ENCODE assay signal across 9 mouse cellular contexts in the genomic region with DNA sequence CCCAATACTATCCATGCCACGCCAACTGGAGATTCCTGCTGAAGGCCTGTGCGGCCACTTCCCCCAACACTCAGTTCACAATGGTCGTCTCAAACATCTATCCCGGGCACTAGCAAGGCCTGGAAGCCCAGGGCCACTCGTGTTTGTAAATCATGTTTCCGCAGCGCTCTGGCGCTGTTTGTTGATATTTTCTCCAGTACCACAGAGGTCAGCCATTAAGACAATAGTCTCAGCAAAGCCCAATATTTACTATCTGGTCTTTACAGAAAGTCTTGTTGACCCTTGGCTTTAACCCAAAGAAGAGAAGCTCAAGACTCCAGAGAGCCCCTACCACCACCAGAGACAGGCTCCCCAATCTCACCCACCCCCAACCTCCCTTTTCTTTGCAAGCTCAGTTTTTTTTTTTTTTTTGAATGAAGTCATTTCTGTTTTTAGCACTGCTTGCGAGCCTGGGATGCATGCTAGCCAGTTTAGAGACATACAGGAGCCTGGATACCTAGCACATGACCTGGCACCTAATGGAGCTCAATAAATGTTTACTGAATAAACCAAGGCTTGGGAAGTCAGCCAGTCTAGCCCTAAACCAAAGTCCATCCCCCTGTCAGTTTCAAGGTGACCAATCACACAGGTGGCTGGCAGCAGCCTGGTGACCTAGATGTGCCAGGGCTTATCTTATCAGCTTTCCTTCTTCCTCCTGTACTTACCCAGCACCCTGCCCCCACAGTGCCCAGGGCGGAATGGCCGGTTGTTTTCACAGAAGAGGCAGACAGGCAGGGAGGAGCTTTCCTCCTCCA. TPM values are rescaled to one million over a fixed set of nuclear protein-coding genes. Genes with fewer than 3 reads are reported as not detected.
DNase-seq lines count a peak whose midpoint lies in the region; ATAC-seq and TF ChIP-seq lines count a peak whose summit lies in the region.
"Had no signal": no experiment of that assay in that cellular context is flagged by ENCODE, and none has a peak within 500 bp of the region (broad histone marks: within the 10 kb centered on the region; RNA-seq: fewer than 3 reads in every experiment).

No protein-coding gene starts in this region.

- peak overlapping the region; percentile 25; the same call in 1 of the 2 replicates for H3K4me2 ChIP-seq in heart, postnatal 0 days (ENCODE audit: low read depth, low read length)
- H3K4me2 ChIP-seq: limb, embryonic 12.5 days had no signal

- TF ChIP-seq EP300 in heart, postnatal 0 days (IDR thresholded peaks at IDR 0.05; ENCODE audit: low read depth): peak; percentile 97

- TF ChIP-seq CTCF in cerebellum, adult 2 months (IDR thresholded peaks at IDR 0.05; ENCODE audit: borderline replicate concordance, insufficient read depth, low read depth, low read length): no peak
- TF ChIP-seq CTCF in heart, postnatal 0 days (IDR thresholded peaks at IDR 0.05; ENCODE audit: low read depth): no peak

- ATAC-seq in heart, postnatal 0 days (ENCODE audit: insufficient read depth, low read depth): peak; percentile 83

- H3K4me3 ChIP-seq in cerebellum, adult 2 months (replicated peaks; ENCODE audit: insufficient read depth, low read depth, low read length): no peak overlapping the region
- H3K4me3 ChIP-seq in heart, postnatal 0 days (ENCODE audit: low read depth, low read length): no peak overlapping the region
- H3K4me3 ChIP-seq: limb, embryonic 12.5 days had no signal

- H3K27me3 ChIP-seq in cerebellum, adult 2 months (ENCODE audit: control insufficient read depth, insufficient read depth, low read length): no peaks in the 10 kb centered on the region
- H3K27me3 ChIP-seq in heart, postnatal 0 days (ENCODE audit: control insufficient read depth, insufficient read depth, low read length): no peaks in the 10 kb centered on the region
- H3K27me3 ChIP-seq: limb, embryonic 12.5 days had no signal

- TF ChIP-seq POLR2A in cerebellum, adult 2 months (IDR thresholded peaks at IDR 0.05; ENCODE audit: borderline replicate concordance, insufficient read depth, low read length): no peak

- peak overlapping the region; percentile 71 for H3K27ac ChIP-seq in cerebellum, adult 2 months (ENCODE audit: insufficient read depth, low read length)
- H3K27ac ChIP-seq in heart, postnatal 0 days (ENCODE audit: low read depth): peak overlapping the region; percentile 96

- H3K9me3 ChIP-seq in heart, postnatal 0 days (replicated peaks; ENCODE audit: control insufficient read depth, low read length): no peaks in the 10 kb centered on the region
- H3K9me3 ChIP-seq: limb, embryonic 12.5 days had no signal

- no peak overlapping the region for H3K9ac ChIP-seq in heart, postnatal 0 days (replicated peaks; ENCODE audit: low read depth, low read length)
- H3K9ac ChIP-seq: limb, embryonic 12.5 days had no signal

- 66% methylated on average over 11 of the region's 11 CpGs for WGBS in cerebellum, adult 2 months
- 42% methylated on average over 11 of the region's 11 CpGs for WGBS in heart, postnatal 0 days

- peak; percentile 47 to 52 for DNase-seq in adrenal gland, adult 18-20 months (ENCODE audit: low spot score in 2 of 2)
- DNase-seq in cerebellum, adult 2 months: peak; percentile 66 to 72
- DNase-seq in heart, postnatal 0 days (ENCODE audit: low spot score): peak; percentile 84
- peak; percentile 49 for DNase-seq in liver
- DNase-seq in retina, embryonic 14.5 days (ENCODE audit: low spot score): peak; percentile 59
- DNase-seq in right cerebral cortex, postnatal 10 days (ENCODE audit: low spot score in 2 of 2): no peak
- DNase-seq in T-cell, adult 2 months (ENCODE audit: low spot score): no peak
- no peak for DNase-seq in layer of hippocampus, postnatal 14 days (ENCODE audit: low spot score in 2 of 2)

- H3K4me1 ChIP-seq in cerebellum, adult 2 months (ENCODE audit: control insufficient read depth, insufficient read depth, low read length): peaks cover 57% of the 10 kb centered on the region
- peaks cover 86% of the 10 kb centered on the region for H3K4me1 ChIP-seq in heart, postnatal 0 days (ENCODE audit: control insufficient read depth, insufficient read depth)

- 0 out of 2 replicates have a peak, but pooled peaks cover 4% of the 10 kb centered on the region for H3K36me3 ChIP-seq in heart, postnatal 0 days (replicated peaks; ENCODE audit: control insufficient read depth, insufficient read depth, low read length)

RNA-seq across cellular contexts. Expression of a gene that starts 31.8 kb away (rescaled TPM):
- total RNA-seq in adrenal gland, adult 18-20 months (2021): 10 to 100 TPM; 12.8 to 31.2 TPM
- polyA plus RNA-seq in cerebellum, adult 2 months (2012; rRNA removed): 25.3 and 26.7 TPM in 2 replicates
- 16.3 and 18.4 TPM in 2 replicates for total RNA-seq in heart, postnatal 0 days (2014; rRNA removed; ENCODE audit: low replicate concordance)
- polyA plus RNA-seq in heart, postnatal 0 days (2015; fragmentation: Nextera tagmentation; extraction: Ambion mirVana): 16.1 and 17.8 TPM in 2 replicates
- total RNA-seq in layer of hippocampus, postnatal 14 days (2021): 10 to 100 TPM; 20.5 to 21.9 TPM

Comparison
In these comparisons a context has a peak if more than half of its experiments do, and no peak if none do; other contexts are left out.
1. DNase-seq: peak in adrenal gland, adult 18-20 months (2 of 2), cerebellum, adult 2 months (2 of 2), heart, postnatal 0 days (single experiment), liver (single experiment) and retina, embryonic 14.5 days (single experiment); none in right cerebral cortex, postnatal 10 days (0 of 2), T-cell, adult 2 months (single experiment) and layer of hippocampus, postnatal 14 days (0 of 2).